Mouse (Mus musculus): Measurements from ENCODE around the gene Zc3h7a. TPM values are rescaled to one million over a fixed set of nuclear protein-coding genes. Genes with fewer than 3 reads are reported as not detected.

The Zc3h7a gene
- 75.8 and 88.2 TPM in 2 replicates for polyA plus RNA-seq (2016; fragmentation: Nextera tagmentation; extraction: Ambion mirVana)

DNA sequence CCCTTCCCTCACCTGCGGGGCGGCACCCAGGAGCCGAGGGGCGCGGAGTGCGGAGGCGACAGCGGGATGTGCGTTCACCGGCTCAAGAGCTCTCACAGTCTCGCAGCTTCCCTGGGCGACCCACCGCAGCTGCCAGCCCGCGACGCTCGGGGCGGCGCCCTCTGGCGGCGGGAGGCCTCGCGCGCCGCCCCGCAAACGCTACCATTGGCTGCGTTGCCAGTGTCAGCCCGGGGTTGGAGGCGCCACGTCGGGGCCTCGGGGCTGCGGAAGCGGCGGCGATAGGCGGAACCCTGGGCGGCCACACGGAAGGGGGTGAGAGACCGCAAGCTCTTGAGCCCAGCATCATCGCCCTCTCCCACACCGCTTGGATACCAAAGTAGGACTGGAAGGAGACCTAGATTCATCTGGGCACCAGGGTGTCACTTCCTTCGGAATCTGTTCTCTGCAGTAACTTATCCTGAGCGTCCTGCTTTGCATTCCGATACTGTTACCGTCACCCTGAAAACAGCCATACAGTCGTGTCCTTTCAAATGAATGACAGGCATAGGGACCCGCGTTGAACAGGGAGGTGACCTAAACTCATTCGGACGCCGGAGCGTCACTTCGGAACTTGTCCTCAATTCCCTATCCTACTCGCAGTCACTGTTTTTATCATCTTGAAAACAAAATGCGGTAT is at the start of gene Zc3h7a:
Zc3h7a (minus strand) TSS at position 186 of the 676 bp plus-strand sequence.
- peak; percentile 90 for DNase-seq (ENCODE audit: low spot score)

GRCm38 (mm10) chr16:11217801-11218200 is 41.6 kb upstream of the Zc3h7a start:
- H3K4me3 ChIP-seq, result no peak overlapping the region
- no peak for DNase-seq (ENCODE audit: low spot score)
- WGBS, result 91% methylated on average over 3 of the region's 3 CpGs

More for the DNA sequence above, at the start of gene Zc3h7a:
- Histone ChIP-seq H3K4me1 (peaks cover 28% of the 10 kb centered on the region), H3K9me3 (replicated peaks) (peaks cover 5% of the 10 kb centered on the region; the same call in 1 of the 2 replicates), H3K36me3 (no peaks in the 10 kb centered on the region), H3K27ac (replicated peaks) (peak within 1 kb of the TSS; percentile 92), H3K27me3 (ENCODE audit: low read depth, poor library complexity, severe bottlenecking) (peaks cover 14% of the 10 kb centered on the region), H3K4me3 (peak within 1 kb of the TSS; percentile 91)
- under 1% methylated on average over 57 of the region's 57 CpGs for WGBS

DNA sequence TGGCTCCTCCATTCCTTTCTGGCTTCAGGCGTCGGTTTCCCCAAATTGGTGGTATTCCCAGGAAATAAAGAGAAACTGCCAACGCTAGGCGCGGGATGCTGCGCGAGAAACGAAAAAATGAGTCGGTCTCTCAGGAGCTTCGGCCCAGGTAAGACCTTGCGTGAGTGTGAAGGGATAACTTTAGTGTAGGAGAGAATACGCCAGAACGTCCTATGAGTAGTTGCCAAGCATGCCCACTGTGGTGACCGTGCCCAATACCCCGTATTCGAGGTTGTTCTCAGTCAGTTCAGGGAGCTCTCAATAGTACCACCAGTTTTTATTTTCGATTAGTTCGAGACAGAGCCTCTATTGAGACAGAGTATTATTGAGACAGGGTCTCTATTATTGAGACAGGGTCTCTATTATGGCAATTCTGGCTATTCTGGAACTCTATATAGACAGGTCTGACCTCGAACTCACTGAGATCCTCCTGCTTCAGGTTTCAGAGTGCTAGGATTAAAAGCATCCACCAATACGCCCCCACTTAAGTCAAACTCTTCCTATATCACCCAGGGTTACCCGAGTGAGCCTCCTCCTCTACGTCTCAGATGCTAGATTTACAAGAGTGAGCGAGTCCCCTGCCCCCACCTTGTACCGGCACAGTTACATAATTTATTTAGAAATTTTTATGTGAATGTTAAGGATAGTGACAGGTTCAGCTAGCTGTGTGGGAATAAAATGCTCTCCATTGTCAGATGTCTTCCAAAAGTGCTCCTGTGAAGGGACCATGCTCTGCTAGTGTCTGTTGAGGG is 27.6 kb upstream of the Zc3h7a start:
- Histone ChIP-seq H3K4me3 (peak overlapping the region; percentile 71), H3K27me3 (ENCODE audit: low read depth, poor library complexity, severe bottlenecking) (no peaks in the 10 kb centered on the region), H3K36me3 (peaks cover 66% of the 10 kb centered on the region), H3K27ac (replicated peaks) (peak overlapping the region; percentile 93), H3K4me1 (peaks cover 28% of the 10 kb centered on the region), H3K9me3 (replicated peaks) (no peaks in the 10 kb centered on the region)
- no peak for DNase-seq (ENCODE audit: low spot score)
- 9% methylated on average over 24 of the region's 24 CpGs for WGBS

More at GRCm38 (mm10) chr16:11217801-11218200, 41.6 kb upstream of the Zc3h7a start:
- H3K9me3 ChIP-seq (replicated peaks), result no peaks in the 10 kb centered on the region
- no peaks in the 10 kb centered on the region for H3K27me3 ChIP-seq (ENCODE audit: low read depth, poor library complexity, severe bottlenecking)
- H3K4me1 ChIP-seq, result no peaks in the 10 kb centered on the region
- H3K27ac ChIP-seq (replicated peaks), result no peak overlapping the region
- H3K36me3 ChIP-seq, result peaks cover 97% of the 10 kb centered on the region

GRCm38 (mm10) chr16:11202571-11203554 is 26.7 kb upstream of the Zc3h7a start, which contains the start of gene Rsl1d1:
TSS of gene Rsl1d1 (minus strand) at chr16:11203331.
- H3K27ac ChIP-seq (replicated peaks), result peak within 1 kb of the TSS; percentile 93
- peaks cover 66% of the 10 kb centered on the region for H3K36me3 ChIP-seq
- H3K9me3 ChIP-seq (replicated peaks), result no peaks in the 10 kb centered on the region

DNA sequence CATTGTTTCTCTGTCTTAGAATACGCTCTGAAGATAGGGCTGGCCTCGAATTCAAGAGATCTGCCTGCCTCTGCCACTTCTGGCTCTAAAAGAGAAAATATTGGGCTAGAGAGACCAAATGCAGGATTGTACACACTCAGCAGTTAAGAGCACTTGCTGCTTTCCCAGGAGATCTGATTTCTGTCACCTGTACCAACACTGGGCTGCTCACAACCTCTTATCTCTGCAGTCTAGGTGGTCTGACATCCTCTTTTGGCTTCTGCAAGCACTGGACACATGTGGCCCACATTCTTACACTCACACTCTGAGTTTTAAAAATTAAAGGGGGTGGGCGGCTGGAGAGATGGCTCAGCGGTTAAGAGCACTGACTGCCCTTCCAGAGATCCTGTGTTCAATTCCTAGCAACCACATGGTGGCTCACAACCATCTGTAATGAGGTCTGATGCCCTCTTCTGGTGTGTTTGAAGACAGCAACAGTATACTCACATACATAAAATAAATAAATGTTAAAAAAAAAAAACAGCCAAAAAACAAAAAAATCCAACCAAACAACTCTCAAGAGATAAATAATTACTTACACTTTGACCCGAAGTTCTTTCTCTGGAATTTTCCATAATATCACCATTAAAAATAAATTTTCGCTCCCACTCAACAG is 25.7 kb upstream of the Zc3h7a start:
- Histone ChIP-seq H3K36me3 (peaks cover 67% of the 10 kb centered on the region), H3K27ac (replicated peaks) (peak overlapping the region; percentile 93; the same call in 1 of the 2 replicates), H3K27me3 (ENCODE audit: low read depth, poor library complexity, severe bottlenecking) (no peaks in the 10 kb centered on the region), H3K4me3 (peak overlapping the region; percentile 71), H3K9me3 (replicated peaks) (no peaks in the 10 kb centered on the region), H3K4me1 (peaks cover 28% of the 10 kb centered on the region)
- no peak for DNase-seq (ENCODE audit: low spot score)
- 69% methylated on average over 6 of the region's 6 CpGs for WGBS

More at GRCm38 (mm10) chr16:11202571-11203554, 26.7 kb upstream of the Zc3h7a start, which contains the start of gene Rsl1d1:
- H3K4me1 ChIP-seq, result peaks cover 28% of the 10 kb centered on the region
- DNase-seq (ENCODE audit: low spot score), result peak; percentile 96
- under 1% methylated on average over 68 of the region's 68 CpGs for WGBS
- H3K4me3 ChIP-seq, result peak within 1 kb of the TSS; percentile 71
- H3K27me3 ChIP-seq (ENCODE audit: low read depth, poor library complexity, severe bottlenecking), result no peaks in the 10 kb centered on the region

DNA sequence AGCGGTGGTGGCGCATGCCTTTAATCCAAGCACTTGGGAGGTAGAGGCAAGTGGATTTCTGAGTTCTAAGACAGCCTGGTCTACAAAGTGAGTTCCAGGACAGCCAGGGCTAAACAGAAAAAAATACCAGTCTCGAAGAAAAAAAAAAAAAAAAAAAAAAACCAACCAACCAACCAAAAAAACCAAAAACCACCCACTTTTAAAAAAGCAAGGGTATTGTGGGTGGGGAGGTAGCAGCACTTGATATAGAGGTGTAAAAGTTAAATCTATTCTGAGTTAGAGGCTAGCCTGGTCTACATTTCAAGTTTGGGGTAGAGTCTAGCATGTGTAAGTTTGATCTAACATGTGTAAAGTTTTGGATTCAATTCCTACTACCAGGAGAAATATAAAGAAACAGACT is 24.1 kb upstream of the Zc3h7a start:
- Histone ChIP-seq H3K4me1 (peaks cover 28% of the 10 kb centered on the region), H3K9me3 (replicated peaks) (no peaks in the 10 kb centered on the region), H3K27me3 (ENCODE audit: low read depth, poor library complexity, severe bottlenecking) (no peaks in the 10 kb centered on the region), H3K36me3 (peaks cover 72% of the 10 kb centered on the region), H3K4me3 (no peak overlapping the region), H3K27ac (replicated peaks) (no peak overlapping the region)
- WGBS, result 86% methylated on average over 3 of the region's 3 CpGs
- no peak for DNase-seq (ENCODE audit: low spot score)

GRCm38 (mm10) chr16:11198467-11198866 is 22.3 kb upstream of the Zc3h7a start:
- peak; percentile 35 for DNase-seq (ENCODE audit: low spot score)

DNA sequence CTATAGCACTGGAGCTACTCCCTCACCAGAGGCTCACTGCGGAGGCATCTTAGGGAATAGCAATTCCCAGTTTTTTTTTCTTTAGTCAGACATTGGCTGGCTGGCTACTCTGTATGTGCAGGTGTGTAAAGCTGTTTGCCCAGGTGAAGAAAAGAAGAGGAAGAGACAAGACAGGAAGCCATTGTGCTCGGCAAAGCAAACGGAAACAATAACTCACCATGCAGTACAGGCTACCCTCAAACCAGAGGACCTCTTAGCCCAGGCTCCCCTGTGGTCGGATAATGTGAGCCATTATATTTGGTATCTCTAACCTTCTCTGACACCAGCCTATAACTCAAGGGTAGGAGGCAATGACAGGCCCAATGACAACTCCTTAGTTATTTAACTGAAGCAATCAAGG is 20.9 kb upstream of the Zc3h7a start:
- WGBS, result 90% methylated on average over 4 of the region's 4 CpGs
- Histone ChIP-seq H3K4me1 (peaks cover 8% of the 10 kb centered on the region), H3K27ac (replicated peaks) (no peak overlapping the region), H3K36me3 (peaks cover 98% of the 10 kb centered on the region), H3K9me3 (replicated peaks) (no peaks in the 10 kb centered on the region), H3K4me3 (no peak overlapping the region), H3K27me3 (ENCODE audit: low read depth, poor library complexity, severe bottlenecking) (no peaks in the 10 kb centered on the region)
- DNase-seq (ENCODE audit: low spot score), result no peak

More at GRCm38 (mm10) chr16:11198467-11198866, 22.3 kb upstream of the Zc3h7a start:
- H3K36me3 ChIP-seq, result peaks cover 84% of the 10 kb centered on the region
- H3K27me3 ChIP-seq (ENCODE audit: low read depth, poor library complexity, severe bottlenecking), result no peaks in the 10 kb centered on the region
- H3K4me3 ChIP-seq, result no peak overlapping the region
- H3K27ac ChIP-seq (replicated peaks), result no peak overlapping the region
- no peaks in the 10 kb centered on the region for H3K9me3 ChIP-seq (replicated peaks)
- peaks cover 12% of the 10 kb centered on the region for H3K4me1 ChIP-seq
- WGBS, result 70% methylated on average over 2 of the region's 2 CpGs

DNA sequence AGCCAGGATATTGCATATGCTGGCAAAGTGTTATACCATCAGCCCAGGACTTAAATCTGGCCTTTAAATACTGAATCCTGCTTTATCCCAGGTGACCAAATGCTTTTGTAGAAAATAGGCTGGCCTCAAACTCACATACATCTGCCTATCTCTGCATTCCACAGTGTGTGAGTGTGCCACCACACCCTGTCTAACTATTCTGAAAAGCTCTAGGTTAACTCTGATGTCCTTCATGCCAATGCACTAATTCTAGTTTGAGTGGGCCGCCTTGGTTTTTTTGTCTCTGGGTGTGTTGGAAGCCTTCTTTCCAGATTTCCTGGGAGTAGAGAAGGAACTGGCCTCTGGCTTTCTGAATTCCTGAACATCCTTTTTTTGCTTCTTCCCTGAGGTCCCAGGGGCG is 17.0 kb upstream of the Zc3h7a start:
- 94% methylated on average over 2 of the region's 2 CpGs for WGBS
- Histone ChIP-seq H3K27ac (replicated peaks) (no peak overlapping the region), H3K27me3 (ENCODE audit: low read depth, poor library complexity, severe bottlenecking) (no peaks in the 10 kb centered on the region), H3K9me3 (replicated peaks) (no peaks in the 10 kb centered on the region), H3K4me1 (no peaks in the 10 kb centered on the region), H3K4me3 (no peak overlapping the region), H3K36me3 (peaks cover 80% of the 10 kb centered on the region)
- DNase-seq (ENCODE audit: low spot score), result no peak

GRCm38 (mm10) chr16:11190150-11190549 is 14.0 kb upstream of the Zc3h7a start:
- WGBS, result 92% methylated on average over 7 of the region's 7 CpGs
- Histone ChIP-seq H3K36me3 (peaks cover 49% of the 10 kb centered on the region), H3K27ac (replicated peaks) (no peak overlapping the region), H3K4me3 (no peak overlapping the region), H3K4me1 (no peaks in the 10 kb centered on the region), H3K9me3 (replicated peaks) (no peaks in the 10 kb centered on the region), H3K27me3 (ENCODE audit: low read depth, poor library complexity, severe bottlenecking) (no peaks in the 10 kb centered on the region)
- DNase-seq (ENCODE audit: low spot score), result no peak

DNA sequence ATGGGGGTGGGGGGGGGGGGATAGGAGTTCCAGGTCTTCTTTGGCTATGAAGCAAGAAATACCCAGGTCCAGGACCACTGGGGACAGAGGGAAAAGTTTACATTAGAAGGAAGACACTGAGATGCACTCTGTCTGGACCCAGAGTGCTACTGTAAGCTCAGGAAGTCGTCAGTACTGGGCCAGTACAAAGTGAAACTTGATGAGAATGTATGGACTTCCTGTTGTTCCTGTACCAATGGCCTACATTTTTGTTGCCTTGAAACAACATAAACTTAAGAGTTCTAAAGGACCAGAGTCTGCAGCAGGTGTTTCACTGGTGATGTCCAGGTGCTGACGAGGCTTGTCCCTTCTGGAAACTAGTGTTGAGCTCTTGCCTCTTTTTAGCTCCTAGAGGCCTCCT is 1.2 kb upstream of the Zc3h7a start:
- no peaks in the 10 kb centered on the region for H3K36me3 ChIP-seq
- WGBS, result 75% methylated on average over 2 of the region's 2 CpGs
- H3K4me3 ChIP-seq, result no peak overlapping the region
- DNase-seq (ENCODE audit: low spot score), result no peak
- H3K27ac ChIP-seq (replicated peaks), result no peak overlapping the region
- peaks cover 5% of the 10 kb centered on the region; the same call in 1 of the 2 replicates for H3K9me3 ChIP-seq (replicated peaks)
- H3K4me1 ChIP-seq, result peaks cover 24% of the 10 kb centered on the region
- H3K27me3 ChIP-seq (ENCODE audit: low read depth, poor library complexity, severe bottlenecking), result peaks cover 14% of the 10 kb centered on the region

Data from midbrain, embryonic 10.5 days (tissue).